Mouse (Mus musculus) CD4-positive naive resting alpha-beta T cell, adult 76 days (primary cell): Measurements from ENCODE around the gene C8a. TPM values are rescaled to one million over a fixed set of nuclear protein-coding genes. Genes with fewer than 3 reads are reported as not detected.

Experiments
- total RNA-seq: library from RNA; stranded (reverse); gene quantifications from one replicate; pipeline ENCODE4 v1.2.4, GENCODE M21; 2023

The C8a gene
- not detected for total RNA-seq

DNA sequence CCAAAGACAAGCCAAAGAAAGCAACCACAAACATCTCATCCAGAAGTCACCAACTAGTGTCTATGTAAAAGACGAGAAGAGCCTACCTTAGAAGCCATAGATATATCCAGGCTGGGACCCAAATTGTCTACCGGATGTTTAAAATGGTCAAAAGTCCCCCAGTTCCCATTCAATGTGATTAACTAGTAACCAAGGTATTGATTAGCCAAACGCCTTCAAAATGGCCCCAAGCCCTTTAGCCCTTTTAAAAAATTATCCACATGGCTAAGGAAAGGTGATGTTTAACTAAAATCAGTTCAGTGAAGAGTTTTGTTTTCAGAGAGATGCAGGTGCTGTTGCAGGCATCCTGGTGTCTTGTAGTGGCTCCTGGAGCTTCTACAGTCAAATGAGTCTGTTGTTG lies at the start of gene C8a:
Gene C8a, minus strand, starts transcription at position 76 of the 400 bp plus-strand sequence.

DNA sequence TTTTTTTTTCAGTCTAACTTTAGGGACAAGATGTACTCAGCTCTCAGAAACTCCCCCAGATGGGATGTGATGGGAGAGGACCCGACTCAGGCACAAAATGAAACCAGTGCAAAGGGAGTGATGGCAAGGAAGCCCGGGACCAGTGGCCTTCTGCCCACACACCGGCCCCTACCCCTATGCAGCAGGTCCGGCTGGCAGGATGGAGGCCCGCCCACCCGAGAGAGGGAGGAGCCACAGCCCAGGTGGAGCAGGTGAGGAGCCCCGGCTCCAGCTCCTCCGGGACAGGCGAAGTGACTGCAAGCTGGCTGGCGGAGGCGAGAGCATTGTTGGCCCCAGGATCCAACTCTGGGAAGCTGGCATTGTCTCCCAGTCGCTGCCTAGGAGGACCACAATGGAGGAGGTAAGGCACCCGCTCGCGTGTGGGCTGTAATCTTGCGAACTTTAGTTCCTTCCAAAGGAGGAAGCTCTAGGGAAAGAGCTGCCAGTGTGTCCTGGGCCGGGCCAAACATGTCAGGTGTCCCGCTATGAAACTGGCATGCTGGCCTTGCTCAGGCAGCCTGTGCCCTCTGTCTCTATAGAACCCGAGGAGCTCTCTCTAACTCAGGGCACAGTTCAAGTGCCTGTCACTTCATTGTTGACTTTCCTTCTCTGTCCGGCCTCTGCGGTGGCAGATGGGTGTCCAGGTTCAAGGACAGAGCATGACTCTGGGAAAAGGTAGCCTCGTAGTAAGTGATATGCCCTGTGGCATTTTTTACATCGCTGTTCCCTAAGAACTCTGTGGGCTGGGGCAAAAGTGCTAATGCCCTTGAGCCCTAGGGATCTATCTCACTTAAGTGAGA lies 37.3 kb upstream of the C8a start, which contains the start of gene Fyb2:
Gene Fyb2, plus strand, starts transcription at position 166 of the 839 bp plus-strand sequence.

DNA sequence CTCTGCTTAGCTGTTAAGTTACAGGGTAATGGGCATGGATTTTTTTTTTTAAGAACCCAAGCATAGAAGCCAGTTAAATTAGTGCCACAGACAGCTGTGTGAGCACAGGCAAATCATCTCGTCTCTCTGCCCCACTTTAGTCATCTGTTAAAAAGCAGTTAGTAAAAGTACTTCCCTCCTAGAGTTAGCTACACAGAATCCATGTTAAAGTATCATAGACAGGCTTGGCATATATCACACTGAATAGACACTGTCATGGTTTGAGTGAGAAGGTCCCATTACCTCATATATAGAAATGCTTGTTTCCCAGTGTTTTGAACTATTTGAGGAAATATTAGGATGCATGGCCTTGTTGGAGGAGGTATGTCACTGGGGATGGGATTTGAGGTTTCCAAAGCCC lies 19.2 kb downstream of the C8a start, which contains the start of gene Gm17662:
Gene Gm17662, plus strand, starts transcription at position 301 of the 400 bp plus-strand sequence.

DNA sequence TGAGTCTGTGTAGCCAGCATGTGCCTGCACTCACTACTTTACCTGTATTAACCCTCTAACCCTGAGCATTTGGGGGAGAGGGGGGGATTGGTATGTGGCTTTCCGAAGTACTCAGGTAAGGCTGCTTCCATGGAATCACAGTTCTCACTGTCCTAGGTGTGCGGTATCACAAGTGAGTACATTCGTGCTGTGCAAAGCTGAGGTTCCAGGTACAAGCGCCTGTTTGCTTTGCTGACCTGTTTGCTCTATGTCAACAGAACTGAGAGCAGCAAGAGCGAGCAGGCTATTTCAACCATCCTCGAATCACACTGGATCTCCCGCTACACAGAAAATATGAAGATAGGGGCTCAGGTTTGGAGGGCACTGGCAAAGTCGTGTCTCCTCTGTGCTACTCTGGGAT lies 110.1 kb downstream of the C8a start, which contains the start of gene C8b:
Gene C8b, plus strand, starts transcription at position 253 of the 400 bp plus-strand sequence.

Other genes with a start within 250 kb of the C8a start
- gene C8b, start 110.1 kb downstream of the C8a start, total RNA-seq, result not detected
- gene Gm17662, start 19.1 kb downstream of the C8a start, total RNA-seq, result not detected
- not detected for gene Fyb2, start 37.1 kb upstream of the C8a start, total RNA-seq
- not detected for gene Prkaa2, start 233.5 kb upstream of the C8a start, total RNA-seq